Mouse (Mus musculus) midbrain, embryonic 14.5 days (tissue): ENCODE results near the gene Defb36. TPM values are rescaled to one million over a fixed set of nuclear protein-coding genes. Genes with fewer than 3 reads are reported as not detected.
A peak's percentile ranks its signal among the peaks of the same experiment; 100 is the strongest.

Experiments
- ATAC-seq: fragments of 200-750 bp; cut with Nextera tagmentation; 2 replicates; pipeline ENCODE4 v1.8.0; 2017; ENCODE audit warnings: moderate number of reproducible peaks, moderate library complexity; ENCODE audit not compliant: low FRiP score, low TSS enrichment
- DNase-seq: peaks from one replicate; pipeline ENCODE4 v3.0.0-alpha.2; 2015
- H3K27ac ChIP-seq: fragments of 300-500 bp; sonication (generic); replicated peaks from 2 replicates; pipeline ENCODE4 v1.5.1; 2014; ENCODE audit warnings: mild to moderate bottlenecking, low read depth, low read length, moderate library complexity
- H3K27me3 ChIP-seq: fragments of 300-500 bp; sonication (generic); 2 replicates; pipeline ENCODE4 v1.6.1; 2014; ENCODE audit warnings: low read length, control low read depth, mixed read lengths; ENCODE audit not compliant: control insufficient read depth, insufficient read depth
- H3K36me3 ChIP-seq: fragments of 300-500 bp; sonication (generic); 2 replicates; pipeline ENCODE4 v1.6.1; 2014; ENCODE audit warnings: low read length, control low read depth; ENCODE audit not compliant: control insufficient read depth, insufficient read depth
- H3K4me1 ChIP-seq: fragments of 300-500 bp; sonication (generic); 2 replicates; pipeline ENCODE4 v1.6.1; 2014; ENCODE audit warnings: mild to moderate bottlenecking, antibody characterized with exemption, low read length, control low read depth; ENCODE audit not compliant: control insufficient read depth, insufficient read depth
- H3K4me2 ChIP-seq: fragments of 300-500 bp; sonication (generic); 2 replicates; pipeline ENCODE4 v1.6.1; 2014; ENCODE audit warnings: mild to moderate bottlenecking, low read length, moderate library complexity
- H3K4me3 ChIP-seq: fragments of 300-500 bp; sonication (generic); replicated peaks from 2 replicates; pipeline ENCODE4 v1.5.1; 2014; ENCODE audit warnings: low read depth, low read length
- H3K9ac ChIP-seq: fragments of 300-500 bp; sonication (generic); replicated peaks from 2 replicates; pipeline ENCODE4 v1.6.1; 2014; ENCODE audit warnings: mild to moderate bottlenecking, low read length, moderate library complexity
- H3K9me3 ChIP-seq: fragments of 300-500 bp; sonication (generic); 2 replicates; pipeline ENCODE4 v1.6.1; 2016; ENCODE audit warnings: low read length, control low read depth, mixed read lengths; ENCODE audit not compliant: control insufficient read depth
- WGBS: fragments of 180-500 bp; shearing (Covaris S2); extraction: QIAGEN DNeasy Blood & Tissue Kit; methylation state at CpG from one replicate; pipeline ENCODE4 v1.1.7; 2014; 5-methylcytosine and 5-hydroxymethylcytosine counted together
- polyA plus RNA-seq: library from polyadenylated mRNA; unstranded; fragments of >200 nt; fragmentation: Nextera tagmentation; extraction: Ambion mirVana; gene quantifications from 2 replicates; pipeline ENCODE4 v1.2.1, GENCODE M21; 2014

Gene Defb36
- polyA plus RNA-seq, 1 experiment from 2014 or later: not detected

GRCm38 (mm10) chr2:152637381-152637780 is 33.3 kb downstream of the Defb36 start:
- Histone ChIP-seq H3K4me3 (no peak overlapping the region), H3K9me3 (no peaks in the 10 kb centered on the region), H3K27me3 (no peaks in the 10 kb centered on the region), H3K4me1 (peaks cover 7% of the 10 kb centered on the region; the same call in 1 of the 2 replicates), H3K4me2 (no peak overlapping the region), H3K36me3 (no peaks in the 10 kb centered on the region), H3K27ac (no peak overlapping the region), H3K9ac (no peak overlapping the region)
- ATAC-seq (no peak), DNase-seq (no peak)
- WGBS: 91% methylated on average over 4 of the region's 4 CpGs

GRCm38 (mm10) chr2:152638865-152639264 is 34.7 kb downstream of the Defb36 start:
- Histone ChIP-seq H3K9ac (no peak overlapping the region), H3K27ac (no peak overlapping the region), H3K4me1 (peaks cover 7% of the 10 kb centered on the region; the same call in 1 of the 2 replicates), H3K27me3 (no peaks in the 10 kb centered on the region), H3K36me3 (no peaks in the 10 kb centered on the region), H3K9me3 (no peaks in the 10 kb centered on the region), H3K4me2 (no peak overlapping the region), H3K4me3 (no peak overlapping the region)
- DNase-seq (no peak), ATAC-seq (no peak)
- 55% methylated on average over 6 of the region's 6 CpGs for WGBS

- Histone ChIP-seq H3K4me3 (no peak overlapping the region), H3K4me2 (no peak overlapping the region), H3K27me3 (no peaks in the 10 kb centered on the region), H3K36me3 (no peaks in the 10 kb centered on the region), H3K27ac (no peak overlapping the region), H3K9ac (no peak overlapping the region), H3K9me3 (no peaks in the 10 kb centered on the region), H3K4me1 (peaks cover 7% of the 10 kb centered on the region; the same call in 1 of the 2 replicates)
- WGBS: 12% methylated on average over 11 of the region's 11 CpGs
- DNase-seq: no peak
- no peak for ATAC-seq
Measured at GRCm38 (mm10) chr2:152639406-152640113, 35.4 kb downstream of the Defb36 start.

- WGBS: 76% methylated on average over 10 of the region's 10 CpGs
- Histone ChIP-seq H3K36me3 (no peaks in the 10 kb centered on the region), H3K27me3 (no peaks in the 10 kb centered on the region), H3K9me3 (no peaks in the 10 kb centered on the region), H3K27ac (peak overlapping the region; percentile 94), H3K4me1 (peaks cover 21% of the 10 kb centered on the region), H3K4me3 (no peak overlapping the region), H3K9ac (no peak overlapping the region), H3K4me2 (no peak overlapping the region)
- ATAC-seq (no peak), DNase-seq (no peak)
Measured at GRCm38 (mm10) chr2:152652901-152653620, 48.9 kb downstream of the Defb36 start.

- no peaks in the 10 kb centered on the region for H3K36me3 ChIP-seq
- peak overlapping the region; percentile 94 for H3K27ac ChIP-seq
- peaks cover 21% of the 10 kb centered on the region for H3K4me1 ChIP-seq
- H3K4me2 ChIP-seq: peak overlapping the region; percentile 53
- peak; percentile 93 for ATAC-seq
- H3K9me3 ChIP-seq: no peaks in the 10 kb centered on the region
- WGBS: 29% methylated on average over 14 of the region's 14 CpGs
- H3K27me3 ChIP-seq: no peaks in the 10 kb centered on the region
- no peak overlapping the region for H3K4me3 ChIP-seq
- DNase-seq: peak; percentile 92
- no peak overlapping the region; the same call in 1 of the 2 replicates for H3K9ac ChIP-seq
Measured at GRCm38 (mm10) chr2:152653874-152654715, 50.0 kb downstream of the Defb36 start.

- Histone ChIP-seq H3K4me1 (peaks cover 21% of the 10 kb centered on the region), H3K9ac (no peak overlapping the region), H3K36me3 (no peaks in the 10 kb centered on the region), H3K4me3 (no peak overlapping the region), H3K27ac (no peak overlapping the region), H3K27me3 (no peaks in the 10 kb centered on the region), H3K9me3 (no peaks in the 10 kb centered on the region), H3K4me2 (no peak overlapping the region)
- ATAC-seq (no peak), DNase-seq (no peak)
- WGBS: 59% methylated on average over 10 of the region's 10 CpGs
Measured at GRCm38 (mm10) chr2:152657398-152657797, 53.3 kb downstream of the Defb36 start.

- Histone ChIP-seq H3K9ac (no peak overlapping the region), H3K4me3 (no peak overlapping the region), H3K27ac (no peak overlapping the region), H3K4me2 (no peak overlapping the region), H3K9me3 (no peaks in the 10 kb centered on the region), H3K4me1 (no peaks in the 10 kb centered on the region), H3K36me3 (no peaks in the 10 kb centered on the region), H3K27me3 (no peaks in the 10 kb centered on the region)
- DNase-seq: no peak
- WGBS: 84% methylated on average over 6 of the region's 6 CpGs
- ATAC-seq: no peak
Measured at GRCm38 (mm10) chr2:152661163-152661562, 57.0 kb downstream of the Defb36 start.
